Mouse (Mus musculus) heart, postnatal 0 days (tissue): Measurements from ENCODE around the gene Pld3. TPM values are rescaled to one million over a fixed set of nuclear protein-coding genes. Genes with fewer than 3 reads are reported as not detected.

Experiments used
- ATAC-seq: fragments of 200-750 bp; cut with Nextera tagmentation; 2 replicates; pipeline ENCODE4 v1.8.0; 2017; ENCODE audit warnings: low read depth, moderate number of reproducible peaks, moderate library complexity; ENCODE audit not compliant: insufficient read depth
- DNase-seq: peaks from one replicate; pipeline ENCODE4 v3.0.0-alpha.2; 2016; ENCODE audit warnings: low spot score
- H3K27ac ChIP-seq: fragments of 300-500 bp; sonication (generic); 2 replicates; pipeline ENCODE4 v1.5.1; 2014; ENCODE audit warnings: low read depth, mild to moderate bottlenecking
- H3K27me3 ChIP-seq: fragments of 300-500 bp; sonication (generic); 2 replicates; pipeline ENCODE4 v1.6.1; 2014; ENCODE audit warnings: low read length, mixed read lengths; ENCODE audit not compliant: control insufficient read depth, insufficient read depth
- H3K36me3 ChIP-seq: fragments of 300-500 bp; sonication (generic); replicated peaks from 2 replicates; pipeline ENCODE4 v1.6.1; 2014; ENCODE audit warnings: low read length, mixed read lengths; ENCODE audit not compliant: control insufficient read depth, insufficient read depth
- H3K4me1 ChIP-seq: fragments of 300-500 bp; sonication (generic); 2 replicates; pipeline ENCODE4 v1.6.1; 2014; ENCODE audit warnings: antibody characterized with exemption; ENCODE audit not compliant: control insufficient read depth, insufficient read depth
- H3K4me2 ChIP-seq: fragments of 300-500 bp; sonication (generic); 2 replicates; pipeline ENCODE4 v1.6.1; 2014; ENCODE audit warnings: low read depth, mild to moderate bottlenecking, low read length, moderate library complexity
- H3K4me3 ChIP-seq: fragments of 300-500 bp; sonication (generic); 2 replicates; pipeline ENCODE4 v1.5.1; 2014; ENCODE audit warnings: low read depth, low read length
- H3K9ac ChIP-seq: fragments of 300-500 bp; sonication (generic); replicated peaks from 2 replicates; pipeline ENCODE4 v1.6.1; 2014; ENCODE audit warnings: low read depth, low read length, mixed read lengths
- H3K9me3 ChIP-seq: fragments of 300-500 bp; sonication (generic); replicated peaks from 2 replicates; pipeline ENCODE4 v1.6.1; 2016; ENCODE audit warnings: low read length; ENCODE audit not compliant: control insufficient read depth
- CTCF ChIP-seq: IDR thresholded peaks from 2 replicates; pipeline ENCODE4 v1.5.1; 2016; ENCODE audit warnings: antibody characterized with exemption, control low read depth, low read depth
- EP300 ChIP-seq: IDR thresholded peaks from 2 replicates; pipeline ENCODE4 v1.6.1; 2016; ENCODE audit warnings: antibody characterized with exemption, low read depth
- WGBS: fragments of 180-500 bp; shearing (Covaris S2); extraction: QIAGEN DNeasy Blood & Tissue Kit; methylation state at CpG from one replicate; pipeline ENCODE4 v1.1.7; 2014; 5-methylcytosine and 5-hydroxymethylcytosine counted together
- polyA plus RNA-seq: library from polyadenylated mRNA; unstranded; fragments of >200 nt; fragmentation: Nextera tagmentation; extraction: Ambion mirVana; gene quantifications from 2 replicates; pipeline ENCODE4 v1.2.1, GENCODE M21; 2015
- total RNA-seq: library from RNA; depleted of rRNA; stranded (reverse); fragments of >200 nt; gene quantifications from 2 replicates; pipeline ENCODE4 v1.2.3, GENCODE M21; 2014; ENCODE audit warnings: low replicate concordance

The Pld3 gene
- total and polyA plus RNA-seq, 2 experiments from 2014 or later = 38.9 to 58.5 TPM

DNA sequence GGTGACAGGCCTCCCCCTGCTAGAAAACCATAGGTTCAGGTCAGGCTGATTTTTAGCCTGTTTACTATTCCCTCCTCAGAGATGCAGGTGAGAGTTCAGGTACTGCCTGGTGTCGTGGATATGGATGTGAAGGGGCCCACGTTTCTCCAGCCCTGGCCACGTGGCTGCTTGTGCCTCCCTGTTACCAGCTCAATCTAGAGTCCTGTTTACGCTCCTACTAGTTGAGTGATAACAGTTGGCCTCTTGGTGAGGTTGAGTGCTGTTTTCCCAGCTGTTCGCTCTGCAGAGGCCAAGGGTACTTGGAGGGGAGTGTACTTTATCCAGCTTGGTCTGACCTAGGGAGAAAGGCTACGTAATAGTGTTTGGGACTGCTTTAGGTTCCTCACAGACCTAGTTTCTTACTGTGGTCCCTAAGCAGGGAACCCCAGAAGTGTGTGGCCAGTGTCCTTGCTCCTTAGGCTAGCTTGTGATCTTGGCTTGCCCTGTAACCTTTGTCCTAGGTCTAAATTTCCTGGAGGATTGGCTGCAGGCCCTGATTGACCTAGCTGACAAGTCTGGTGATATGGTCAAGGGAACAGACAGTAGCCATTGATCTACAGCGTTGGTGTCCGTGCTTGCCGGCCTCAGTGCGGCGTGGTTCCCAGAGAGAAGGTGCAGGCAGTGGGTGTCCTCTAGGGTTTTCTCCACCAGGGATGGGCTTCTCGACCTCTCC is 40.1 kb upstream of the Pld3 start:
- Histone ChIP-seq H3K9ac (peak overlapping the region; percentile 90), H3K4me2 (peak overlapping the region; percentile 72), H3K27ac (peak overlapping the region; percentile 97), H3K27me3 (no peaks in the 10 kb centered on the region), H3K36me3 (no peaks in the 10 kb centered on the region), H3K4me3 (peak overlapping the region; percentile 71), H3K9me3 (no peaks in the 10 kb centered on the region), H3K4me1 (peaks cover 47% of the 10 kb centered on the region)
- DNase-seq (peak; percentile 61), ATAC-seq (peak; percentile 19)
- no peak for TF ChIP-seq CTCF
- no peak for TF ChIP-seq EP300
- 32% methylated on average over 12 of the region's 12 CpGs for WGBS

DNA sequence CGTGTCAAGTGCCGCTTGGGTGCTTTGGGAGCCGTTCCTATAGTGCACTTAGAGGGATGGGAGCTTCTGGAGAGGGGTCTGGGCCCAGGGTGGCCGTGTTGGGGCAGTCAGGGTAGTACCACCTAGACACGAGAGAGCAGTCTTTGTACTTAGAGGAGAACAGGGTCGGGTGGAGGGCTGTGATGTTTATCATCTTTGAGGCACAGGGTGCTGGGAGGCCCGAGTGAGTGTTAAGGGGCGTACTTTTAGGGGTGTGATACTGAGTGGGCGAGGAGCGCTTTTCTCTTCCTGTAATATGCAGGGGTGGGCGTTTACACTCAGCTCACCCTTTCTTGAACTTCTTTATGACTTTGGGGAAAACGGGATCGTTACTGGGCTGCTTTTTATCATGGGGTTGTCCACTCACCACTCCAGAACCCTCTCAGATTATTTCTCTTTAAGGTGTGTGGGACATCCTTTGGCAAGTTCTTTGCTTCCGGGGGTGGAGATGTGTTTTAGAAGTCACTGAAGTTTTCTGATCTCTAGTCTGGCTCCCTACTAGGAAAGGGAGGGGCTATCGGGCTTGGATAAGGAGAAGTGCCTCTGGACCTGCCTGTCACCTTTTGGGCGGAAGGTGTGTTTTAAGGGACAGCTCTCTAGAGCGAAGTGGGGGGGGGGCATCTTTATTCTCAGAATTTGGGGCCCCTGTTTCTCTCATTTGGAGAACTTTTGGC is 39.4 kb upstream of the Pld3 start:
- H3K36me3 ChIP-seq = no peaks in the 10 kb centered on the region
- DNase-seq = peak; percentile 39
- peak; percentile 10 for ATAC-seq
- H3K9me3 ChIP-seq = no peaks in the 10 kb centered on the region
- peaks cover 40% of the 10 kb centered on the region for H3K4me1 ChIP-seq
- H3K27me3 ChIP-seq = no peaks in the 10 kb centered on the region
- H3K9ac ChIP-seq = peak overlapping the region; percentile 90
- peak overlapping the region; percentile 97 for H3K27ac ChIP-seq
- 3% methylated on average over 17 of the region's 17 CpGs for WGBS
- H3K4me2 ChIP-seq = peak overlapping the region; percentile 72
- peak overlapping the region; percentile 71 for H3K4me3 ChIP-seq
- TF ChIP-seq CTCF = no peak
- no peak for TF ChIP-seq EP300

DNA sequence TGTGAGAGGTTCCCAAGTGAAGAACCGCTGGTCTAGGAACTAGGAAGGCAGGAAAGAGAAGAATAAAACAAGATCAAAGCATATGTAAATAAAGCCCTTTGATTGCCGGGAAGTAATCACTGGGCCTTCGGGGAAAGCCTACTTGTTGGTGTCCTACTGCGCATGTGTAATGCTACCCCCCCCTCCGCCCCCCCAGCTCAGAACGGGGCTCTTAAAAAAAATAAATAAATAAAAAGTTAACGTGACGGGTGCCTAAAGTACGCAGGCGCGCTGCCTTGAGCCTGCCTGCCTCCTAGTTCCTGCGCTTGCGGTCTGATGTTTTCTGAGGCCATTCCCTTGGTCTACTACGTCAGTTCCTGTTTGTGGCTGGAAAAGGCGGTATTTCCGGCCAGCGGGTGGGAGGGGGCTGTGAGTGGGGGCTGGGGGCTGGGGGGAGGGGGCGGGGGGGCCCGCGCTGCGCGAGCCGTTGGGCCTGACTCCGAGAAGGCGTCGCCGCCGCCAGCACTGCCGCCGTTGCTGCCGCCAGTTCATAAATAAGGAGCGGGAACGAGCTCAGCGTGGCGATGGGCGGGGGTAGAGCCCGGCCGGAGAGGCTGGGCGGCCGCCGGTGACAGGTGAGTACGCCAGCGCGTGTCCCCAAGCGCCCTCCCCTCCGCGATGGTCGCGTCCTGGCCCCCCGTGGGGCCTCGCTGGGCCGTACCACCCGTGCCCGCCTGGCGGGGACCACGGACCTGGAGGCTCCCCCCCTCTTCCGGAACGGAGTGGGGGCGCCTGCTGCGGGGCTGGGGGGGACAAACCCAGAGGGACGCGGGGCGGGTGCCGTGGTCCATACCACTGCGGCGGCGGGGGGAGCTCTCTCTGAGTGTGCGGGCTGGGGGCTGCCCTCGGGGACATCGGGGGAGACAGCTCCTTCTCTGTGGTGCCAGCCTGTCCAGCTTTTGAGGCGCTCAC is 38.5 kb upstream of the Pld3 start, which contains the start of gene Akt2:
Akt2 (plus strand) TSS at position 287 of the 951 bp plus-strand sequence.
- peak; percentile 94 for ATAC-seq
- H3K4me2 ChIP-seq = peak within 1 kb of the TSS; percentile 72

DNA sequence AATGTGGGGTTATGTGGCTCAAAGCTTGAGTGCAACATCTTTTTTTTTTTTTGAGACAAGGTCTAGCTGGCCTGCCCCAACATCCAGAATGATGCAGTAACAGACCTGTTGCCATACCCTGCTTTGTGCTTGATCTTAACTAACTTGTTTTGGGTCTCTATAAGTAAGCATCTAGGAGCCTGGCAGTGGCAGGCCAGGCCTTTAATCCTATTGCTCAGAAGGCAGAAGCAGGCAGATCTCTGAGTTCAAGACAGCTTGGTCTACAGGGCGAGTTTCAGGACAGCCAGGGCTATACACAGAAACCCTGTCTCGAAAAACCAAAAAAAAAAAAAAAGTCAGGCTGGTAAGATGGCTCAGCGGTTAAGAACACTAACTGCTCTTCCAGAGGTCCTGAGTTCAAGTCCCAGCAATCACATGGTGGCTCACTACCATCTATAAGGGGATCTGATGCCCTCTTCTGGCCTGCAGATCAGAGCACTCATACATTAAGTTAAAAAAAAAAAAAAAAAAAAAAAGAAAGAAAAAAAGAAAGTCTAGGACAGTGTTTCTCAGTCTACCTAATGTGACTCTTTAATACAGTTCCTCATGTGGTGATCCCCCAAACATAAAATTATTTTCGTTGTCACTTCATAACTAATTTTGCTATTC is 37.7 kb upstream of the Pld3 start:
- DNase-seq (no peak), ATAC-seq (no peak)
- Histone ChIP-seq H3K27ac (peak overlapping the region; percentile 97), H3K4me1 (peaks cover 26% of the 10 kb centered on the region), H3K9me3 (no peaks in the 10 kb centered on the region), H3K4me3 (peak overlapping the region; percentile 71), H3K9ac (peak overlapping the region; percentile 55), H3K4me2 (peak overlapping the region; percentile 58), H3K36me3 (no peaks in the 10 kb centered on the region), H3K27me3 (no peaks in the 10 kb centered on the region)
- WGBS = 59% methylated on average over 4 of the region's 4 CpGs
- TF ChIP-seq CTCF = peak; percentile 25; the same call in 1 of the 2 replicates
- TF ChIP-seq EP300 = no peak

More for the DNA sequence above, 38.5 kb upstream of the Pld3 start, which contains the start of gene Akt2:
- peak; percentile 99 for DNase-seq
- no peak for TF ChIP-seq CTCF
- TF ChIP-seq EP300 = peak; percentile 68
- peak within 1 kb of the TSS; percentile 97 for H3K27ac ChIP-seq
- H3K9ac ChIP-seq = peak within 1 kb of the TSS; percentile 90
- no peaks in the 10 kb centered on the region for H3K27me3 ChIP-seq
- peak within 1 kb of the TSS; percentile 71 for H3K4me3 ChIP-seq
- no peaks in the 10 kb centered on the region for H3K9me3 ChIP-seq
- H3K36me3 ChIP-seq = no peaks in the 10 kb centered on the region
- under 1% methylated on average over 64 of the region's 71 CpGs for WGBS
- peaks cover 31% of the 10 kb centered on the region for H3K4me1 ChIP-seq
